Mouse (Mus musculus) 3134 (cell line): ENCODE measurements around the gene Cfap44.

Experiments used
- DNase-seq: peaks from one replicate; pipeline ENCODE4 v3.0.0-alpha.2; 2011; ENCODE audit warnings: low spot score; ENCODE audit not compliant: insufficient read length; ENCODE audit errors: extremely low read depth

Gene Cfap44

GRCm38 (mm10) chr16:44528955-44529354 is 134.4 kb downstream of the Cfap44 start:
- DNase-seq = no peak

- no peak for DNase-seq
Observed at GRCm38 (mm10) chr16:44529691-44530090, 135.1 kb downstream of the Cfap44 start.

- no peak for DNase-seq
Observed at GRCm38 (mm10) chr16:44530191-44530590, 135.6 kb downstream of the Cfap44 start.

- DNase-seq = no peak
Observed at GRCm38 (mm10) chr16:44530829-44531228, 136.2 kb downstream of the Cfap44 start.

- no peak for DNase-seq
Observed at GRCm38 (mm10) chr16:44531239-44531797, 136.7 kb downstream of the Cfap44 start.
